In genomic region chr3:17319213-17319612, GRCm38 (mm10) we compare ENCODE assay signal across 9 mouse cellular contexts.
A peak's percentile ranks its signal among the peaks of the same experiment; 100 is the strongest.
DNase-seq lines count a peak whose midpoint lies in the region; ATAC-seq and TF ChIP-seq lines count a peak whose summit lies in the region.
"Had no signal": no experiment of that assay in that cellular context is flagged by ENCODE, and none has a peak within 500 bp of the region (broad histone marks: within the 10 kb centered on the region; RNA-seq: fewer than 3 reads in every experiment).

No protein-coding gene starts in this region.

- H3K36me3 ChIP-seq in forebrain, embryonic 14.5 days (ENCODE audit: control insufficient read depth, insufficient read depth, low read length): no peaks in the 10 kb centered on the region
- H3K36me3 ChIP-seq in hindbrain, postnatal 0 days (ENCODE audit: insufficient read depth, low read length): no peaks in the 10 kb centered on the region
- H3K36me3 ChIP-seq: liver, embryonic 13.5 days had no signal

- peak overlapping the region; percentile 40 for H3K9ac ChIP-seq in forebrain, embryonic 14.5 days (ENCODE audit: low read length)
- peak overlapping the region; percentile 3; the same call in 1 of the 2 replicates for H3K9ac ChIP-seq in hindbrain, postnatal 0 days (replicated peaks; ENCODE audit: low read length)
- H3K9ac ChIP-seq: liver, embryonic 13.5 days had no signal

- peak overlapping the region; percentile 35; the same call in 1 of the 2 replicates for H3K27ac ChIP-seq in forebrain, embryonic 14.5 days (ENCODE audit: low read depth, low read length)
- peak overlapping the region; percentile 74 for H3K27ac ChIP-seq in hindbrain, postnatal 0 days
- no peak overlapping the region for H3K27ac ChIP-seq in gastrocnemius, adult 2 months
- H3K27ac ChIP-seq: liver, embryonic 13.5 days had no signal

- 13% methylated on average over 9 of the region's 9 CpGs for WGBS in forebrain, embryonic 14.5 days
- 7% methylated on average over 9 of the region's 9 CpGs for WGBS in hindbrain, postnatal 0 days

- peaks cover 3% of the 10 kb centered on the region; the same call in 1 of the 2 replicates for H3K4me1 ChIP-seq in forebrain, embryonic 14.5 days (ENCODE audit: control insufficient read depth, insufficient read depth, low read length)
- no peaks in the 10 kb centered on the region for H3K4me1 ChIP-seq in hindbrain, postnatal 0 days (ENCODE audit: insufficient read depth, low read length)
- H3K4me1 ChIP-seq: liver, embryonic 13.5 days had no signal

- TF ChIP-seq CTCF in hindbrain, postnatal 0 days (IDR thresholded peaks at IDR 0.05; ENCODE audit: low read depth): peak; percentile 61
- no peak for TF ChIP-seq CTCF in gastrocnemius, adult 2 months (IDR thresholded peaks at IDR 0.05)

- H3K4me2 ChIP-seq in forebrain, embryonic 14.5 days (ENCODE audit: low read length): peak overlapping the region; percentile 19; the same call in 1 of the 2 replicates
- peak overlapping the region; percentile 6; the same call in 1 of the 2 replicates for H3K4me2 ChIP-seq in hindbrain, postnatal 0 days (ENCODE audit: low read depth, low read length)
- H3K4me2 ChIP-seq: liver, embryonic 13.5 days had no signal

- no peak overlapping the region for H3K4me3 ChIP-seq in forebrain, embryonic 14.5 days (ENCODE audit: low read depth, low read length)
- no peak overlapping the region for H3K4me3 ChIP-seq in hindbrain, postnatal 0 days (ENCODE audit: low read length)
- H3K4me3 ChIP-seq in gastrocnemius, adult 2 months: no peak overlapping the region
- H3K4me3 ChIP-seq: liver, embryonic 13.5 days had no signal

- H3K9me3 ChIP-seq in forebrain, embryonic 14.5 days (replicated peaks; ENCODE audit: control insufficient read depth, low read length): no peaks in the 10 kb centered on the region
- H3K9me3 ChIP-seq in hindbrain, postnatal 0 days (ENCODE audit: low read length): no peaks in the 10 kb centered on the region
- H3K9me3 ChIP-seq: liver, embryonic 13.5 days had no signal

- ATAC-seq in forebrain, embryonic 14.5 days: peak; percentile 76
- peak; percentile 88 for ATAC-seq in hindbrain, postnatal 0 days
- no peak for ATAC-seq in megakaryocyte-erythroid progenitor cell, adult 5-6 weeks (replicated peaks; ENCODE audit: low FRiP score, low TSS enrichment, poor library complexity, severe bottlenecking)

- DNase-seq in right cerebral cortex, adult 18-20 months: peak; percentile 48
- no peak for DNase-seq in right cerebral cortex, postnatal 25 days
- peak; percentile 73 for DNase-seq in forebrain, embryonic 14.5 days (ENCODE audit: low spot score)
- peak; percentile 83 for DNase-seq in hindbrain, postnatal 0 days (ENCODE audit: low spot score)
- DNase-seq in retina, embryonic 14.5 days (ENCODE audit: low spot score): peak; percentile 85
- no peak for DNase-seq in gastrocnemius, adult 2 months
- no peak for DNase-seq in gastrocnemius, postnatal 10 days
- DNase-seq: liver, embryonic 13.5 days had no signal

- intact Hi-C loops in gastrocnemius, adult 2 months (cut with DNase I): no loop called here

- 0 out of 2 replicates have a peak, but pooled peaks cover 2% of the 10 kb centered on the region for H3K27me3 ChIP-seq in forebrain, embryonic 14.5 days (replicated peaks; ENCODE audit: control insufficient read depth, insufficient read depth, low read length)
- H3K27me3 ChIP-seq in hindbrain, postnatal 0 days (ENCODE audit: insufficient read depth, low read length): 0 out of 2 replicates have a peak, but pooled peaks cover 3% of the 10 kb centered on the region
- H3K27me3 ChIP-seq: liver, embryonic 13.5 days had no signal

Comparison
In these comparisons a context has a peak if more than half of its experiments do, and no peak if none do; other contexts are left out.
1. DNase-seq: peak in right cerebral cortex, adult 18-20 months (single experiment), forebrain, embryonic 14.5 days (single experiment), hindbrain, postnatal 0 days (single experiment) and retina, embryonic 14.5 days (single experiment); none in right cerebral cortex, postnatal 25 days (single experiment), gastrocnemius, adult 2 months (single experiment) and gastrocnemius, postnatal 10 days (single experiment).